Mouse (Mus musculus): Measurements from ENCODE around the gene Cd82. TPM values are rescaled to one million over a fixed set of nuclear protein-coding genes. Genes with fewer than 3 reads are reported as not detected.

Cd82 gene
- polyA plus RNA-seq, 1 experiment from 2014 or later, result 16.1 TPM

DNA sequence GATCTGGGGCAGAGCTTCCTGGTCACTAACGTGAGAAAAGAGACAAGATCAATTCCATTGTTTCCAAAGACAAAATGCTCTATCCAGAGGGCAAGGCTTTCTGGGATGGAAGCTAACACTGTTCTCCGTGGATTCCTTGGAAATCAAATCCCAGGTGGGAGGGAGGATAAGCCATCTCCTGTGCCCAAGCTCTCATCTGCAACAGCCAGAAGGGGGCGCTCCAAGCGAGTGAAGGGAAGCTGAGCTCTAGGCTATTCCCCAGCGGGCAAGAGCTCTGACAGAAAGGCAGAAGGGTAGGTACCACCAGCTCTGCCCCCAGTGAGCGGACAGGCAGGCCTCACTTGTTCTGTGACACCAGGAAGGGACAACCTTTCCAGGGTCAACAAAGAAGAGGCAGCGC is 41.6 kb downstream of the Cd82 start:
- 22% methylated on average over 7 of the region's 7 CpGs for WGBS
- Histone ChIP-seq H3K36me3 (no peaks in the 10 kb centered on the region), H3K4me3 (no peak overlapping the region), H3K4me2 (replicated peaks) (no peak overlapping the region), H3K27me3 (replicated peaks) (0 out of 2 replicates have a peak, but pooled peaks cover 4% of the 10 kb centered on the region), H3K9ac (no peak overlapping the region), H3K4me1 (peaks cover 7% of the 10 kb centered on the region; the same call in 1 of the 2 replicates), H3K27ac (no peak overlapping the region), H3K9me3 (no peaks in the 10 kb centered on the region)
- no peak for ATAC-seq (ENCODE audit: low FRiP score, low read depth)

- H3K4me1 ChIP-seq, result no peaks in the 10 kb centered on the region
- 88% methylated on average over 12 of the region's 12 CpGs for WGBS
- ATAC-seq (ENCODE audit: low FRiP score, low read depth), result no peak
- no peak overlapping the region for H3K4me2 ChIP-seq (replicated peaks)
- H3K27me3 ChIP-seq (replicated peaks), result peaks cover 8% of the 10 kb centered on the region; the same call in 1 of the 2 replicates
- no peak overlapping the region for H3K27ac ChIP-seq
- no peak overlapping the region for H3K9ac ChIP-seq
- H3K4me3 ChIP-seq, result no peak overlapping the region
- no peaks in the 10 kb centered on the region for H3K9me3 ChIP-seq
- H3K36me3 ChIP-seq, result no peaks in the 10 kb centered on the region
Observed at GRCm38 (mm10) chr2:93419971-93420370, 43.0 kb downstream of the Cd82 start.

- peaks cover 8% of the 10 kb centered on the region; the same call in 1 of the 2 replicates for H3K27me3 ChIP-seq (replicated peaks)
- H3K9me3 ChIP-seq, result no peaks in the 10 kb centered on the region
- 0 out of 2 replicates have a peak, but pooled peaks cover under 1% of the 10 kb centered on the region for H3K4me1 ChIP-seq
- ATAC-seq (ENCODE audit: low FRiP score, low read depth), result peak; percentile 32; the same call in 1 of the 2 replicates
- H3K27ac ChIP-seq, result no peak overlapping the region
- 9% methylated on average over 8 of the region's 8 CpGs for WGBS
- H3K4me2 ChIP-seq (replicated peaks), result no peak overlapping the region
- no peak overlapping the region for H3K9ac ChIP-seq
- no peak overlapping the region for H3K4me3 ChIP-seq
- H3K36me3 ChIP-seq, result no peaks in the 10 kb centered on the region
Observed at GRCm38 (mm10) chr2:93418396-93418795, 44.5 kb downstream of the Cd82 start.

- Histone ChIP-seq H3K4me1 (peaks cover 8% of the 10 kb centered on the region; the same call in 1 of the 2 replicates), H3K4me3 (no peak overlapping the region), H3K27ac (no peak overlapping the region), H3K9ac (no peak overlapping the region), H3K36me3 (no peaks in the 10 kb centered on the region), H3K27me3 (replicated peaks) (peaks cover 8% of the 10 kb centered on the region; the same call in 1 of the 2 replicates), H3K4me2 (replicated peaks) (no peak overlapping the region), H3K9me3 (no peaks in the 10 kb centered on the region)
- 85% methylated on average over 12 of the region's 12 CpGs for WGBS
- no peak for ATAC-seq (ENCODE audit: low FRiP score, low read depth)
Observed at GRCm38 (mm10) chr2:93416874-93417709, 45.8 kb downstream of the Cd82 start.

DNA sequence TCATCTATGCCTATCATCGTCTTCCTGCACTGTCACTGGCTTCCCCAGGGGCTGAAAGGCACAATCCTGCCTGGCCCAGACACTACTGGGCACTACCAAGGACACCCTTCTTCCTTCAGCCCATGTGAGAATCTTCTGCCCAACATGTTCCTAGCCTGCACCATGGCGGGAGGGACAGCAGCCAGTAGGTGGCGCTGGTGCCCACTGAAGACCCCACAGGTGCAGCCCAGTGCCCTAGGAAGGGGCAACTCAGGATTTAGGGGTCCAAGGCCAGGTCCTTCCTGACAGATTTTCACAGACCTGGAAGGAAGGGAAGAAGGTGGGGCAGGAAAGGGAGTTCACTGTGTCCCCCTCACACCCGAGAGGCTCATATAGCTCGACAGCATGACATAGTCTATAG is 47.7 kb downstream of the Cd82 start:
- Histone ChIP-seq H3K36me3 (no peaks in the 10 kb centered on the region), H3K27me3 (replicated peaks) (peaks cover 8% of the 10 kb centered on the region; the same call in 1 of the 2 replicates), H3K4me1 (peaks cover 14% of the 10 kb centered on the region; the same call in 1 of the 2 replicates), H3K27ac (no peak overlapping the region), H3K9ac (no peak overlapping the region), H3K4me3 (no peak overlapping the region), H3K9me3 (no peaks in the 10 kb centered on the region), H3K4me2 (replicated peaks) (no peak overlapping the region)
- 36% methylated on average over 5 of the region's 5 CpGs for WGBS
- no peak; the same call in 1 of the 2 replicates for ATAC-seq (ENCODE audit: low FRiP score, low read depth)

DNA sequence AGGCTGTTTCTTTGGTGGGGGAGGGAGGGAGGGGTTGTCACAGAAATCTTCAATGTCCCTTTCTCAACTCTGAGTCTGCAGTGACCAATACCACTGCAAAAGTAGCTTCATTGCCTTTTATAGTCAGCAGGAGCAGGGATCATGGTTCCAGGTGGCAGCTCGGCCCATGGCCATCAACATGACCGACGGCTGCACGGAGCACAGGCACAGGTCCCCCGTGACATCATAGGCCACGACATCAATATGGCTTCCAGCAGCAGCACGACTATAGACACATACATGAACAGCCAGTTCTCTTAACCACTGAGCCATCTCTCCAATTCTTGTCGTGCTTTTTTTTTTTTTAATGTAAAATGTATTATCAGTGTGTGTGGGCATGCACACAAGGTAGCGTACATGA is 48.8 kb downstream of the Cd82 start:
- WGBS, result 80% methylated on average over 9 of the region's 9 CpGs

DNA sequence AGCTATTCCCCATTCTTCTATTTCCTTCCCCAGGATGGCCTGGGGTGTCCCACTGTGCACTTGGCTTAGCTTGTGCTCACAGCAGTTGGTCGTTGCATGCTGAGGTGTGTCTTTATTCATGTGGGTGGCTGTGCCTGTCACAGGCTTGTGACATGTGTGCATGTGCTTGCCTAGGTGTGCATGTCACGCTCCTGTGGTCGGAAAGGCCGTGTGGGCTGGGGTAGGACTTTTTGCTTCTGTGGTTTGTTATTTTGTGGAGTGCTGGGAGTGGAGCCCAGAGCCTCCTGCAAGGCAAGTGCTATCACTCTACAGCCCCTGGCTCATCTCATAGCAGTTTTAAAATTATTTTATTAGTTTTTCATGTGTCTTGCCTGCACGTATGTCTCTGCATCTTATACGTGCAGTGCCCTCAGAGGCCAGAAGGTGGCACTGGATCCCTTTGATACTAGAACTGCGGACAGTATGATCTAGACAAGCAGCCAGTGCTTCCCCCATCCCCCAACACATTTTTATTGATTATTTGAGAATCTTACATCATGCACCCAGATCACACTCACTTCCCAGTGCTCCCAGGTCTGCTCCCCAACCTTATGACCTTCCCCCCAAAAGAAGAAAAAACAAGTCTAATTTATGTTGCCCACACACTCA is 49.4 kb downstream of the Cd82 start:
- H3K4me2 ChIP-seq (replicated peaks), result no peak overlapping the region
- WGBS, result 52% methylated on average over 7 of the region's 7 CpGs
- no peak overlapping the region for H3K4me3 ChIP-seq
- no peaks in the 10 kb centered on the region for H3K9me3 ChIP-seq
- H3K4me1 ChIP-seq, result peaks cover 14% of the 10 kb centered on the region; the same call in 1 of the 2 replicates
- no peak overlapping the region for H3K9ac ChIP-seq
- peaks cover 4% of the 10 kb centered on the region; the same call in 1 of the 2 replicates for H3K27me3 ChIP-seq (replicated peaks)
- no peak overlapping the region for H3K27ac ChIP-seq
- H3K36me3 ChIP-seq, result no peaks in the 10 kb centered on the region
- 0 out of 2 replicates have a peak, but pooled peaks have one; percentile 13 for ATAC-seq (ENCODE audit: low FRiP score, low read depth)

More for the DNA sequence above, 48.8 kb downstream of the Cd82 start:
- ATAC-seq (ENCODE audit: low FRiP score, low read depth), result no peak
- Histone ChIP-seq H3K9ac (no peak overlapping the region), H3K27me3 (replicated peaks) (peaks cover 4% of the 10 kb centered on the region; the same call in 1 of the 2 replicates), H3K4me3 (no peak overlapping the region), H3K36me3 (no peaks in the 10 kb centered on the region), H3K27ac (no peak overlapping the region), H3K9me3 (no peaks in the 10 kb centered on the region), H3K4me1 (peaks cover 14% of the 10 kb centered on the region; the same call in 1 of the 2 replicates), H3K4me2 (replicated peaks) (no peak overlapping the region)

DNA sequence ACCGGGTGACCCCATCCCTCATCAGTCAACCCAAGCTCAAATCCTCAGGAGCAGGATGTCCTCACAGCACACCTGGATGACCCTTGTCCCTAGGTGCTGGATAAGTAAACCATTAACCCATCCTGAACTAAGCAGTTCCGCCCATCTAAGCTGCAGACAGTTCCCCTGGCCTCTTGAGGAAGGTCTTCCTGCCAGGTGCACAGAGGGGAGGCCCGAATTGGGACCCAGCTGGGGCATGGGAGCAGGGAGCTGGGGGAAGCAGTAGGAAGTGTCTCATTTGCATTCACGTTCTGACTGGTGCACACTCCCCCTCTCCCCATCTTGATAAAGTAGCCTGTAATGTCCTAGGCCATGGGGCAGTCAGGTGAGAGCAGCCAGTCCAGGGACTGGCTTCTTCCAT is 50.8 kb downstream of the Cd82 start:
- Histone ChIP-seq H3K4me1 (peaks cover 19% of the 10 kb centered on the region), H3K4me3 (no peak overlapping the region), H3K9ac (0 out of 2 replicates have a peak overlapping the region, but pooled peaks have one; percentile 14), H3K4me2 (replicated peaks) (no peak overlapping the region), H3K27me3 (replicated peaks) (peaks cover 4% of the 10 kb centered on the region; the same call in 1 of the 2 replicates), H3K36me3 (no peaks in the 10 kb centered on the region), H3K27ac (no peak overlapping the region), H3K9me3 (no peaks in the 10 kb centered on the region)
- no peak for ATAC-seq (ENCODE audit: low FRiP score, low read depth)
- 61% methylated on average over 4 of the region's 4 CpGs for WGBS

DNA sequence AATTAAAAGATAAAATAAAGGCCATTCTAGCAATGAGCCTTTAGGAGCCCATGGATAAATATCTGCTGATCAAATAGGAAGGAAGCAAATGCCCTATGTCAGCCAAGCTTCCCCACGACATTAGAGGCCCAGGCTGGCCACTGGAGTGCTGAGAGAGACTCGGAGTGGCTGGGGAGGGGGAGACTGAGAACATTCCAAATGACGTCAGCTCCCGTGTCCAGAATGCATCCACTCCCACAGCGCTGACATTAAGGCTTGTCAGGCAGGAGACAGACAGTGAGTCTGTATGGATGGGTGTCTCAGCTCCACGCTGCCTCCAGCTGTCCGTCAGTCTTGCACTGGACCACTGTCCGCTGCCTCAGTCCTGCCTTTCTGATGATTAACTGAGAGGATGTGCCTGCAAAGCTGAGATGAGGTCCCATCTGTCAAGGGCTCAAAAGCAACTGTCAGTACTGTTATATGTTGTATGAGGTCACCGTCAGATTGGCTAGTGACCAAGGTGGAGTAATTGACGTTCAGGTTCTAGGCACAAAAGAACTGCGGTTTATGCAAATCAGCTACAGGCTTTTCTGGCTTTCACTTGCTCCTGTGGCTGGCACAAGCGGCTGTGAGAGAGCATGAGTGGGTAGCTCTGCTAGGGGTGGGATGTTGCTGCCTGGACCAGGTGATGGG is 51.9 kb downstream of the Cd82 start:
- Histone ChIP-seq H3K27ac (no peak overlapping the region), H3K27me3 (replicated peaks) (peaks cover 2% of the 10 kb centered on the region; the same call in 1 of the 2 replicates), H3K4me1 (peaks cover 19% of the 10 kb centered on the region), H3K9ac (no peak overlapping the region), H3K4me3 (no peak overlapping the region), H3K4me2 (replicated peaks) (no peak overlapping the region), H3K9me3 (no peaks in the 10 kb centered on the region), H3K36me3 (no peaks in the 10 kb centered on the region)
- 42% methylated on average over 12 of the region's 12 CpGs for WGBS
- ATAC-seq (ENCODE audit: low FRiP score, low read depth), result no peak

DNA sequence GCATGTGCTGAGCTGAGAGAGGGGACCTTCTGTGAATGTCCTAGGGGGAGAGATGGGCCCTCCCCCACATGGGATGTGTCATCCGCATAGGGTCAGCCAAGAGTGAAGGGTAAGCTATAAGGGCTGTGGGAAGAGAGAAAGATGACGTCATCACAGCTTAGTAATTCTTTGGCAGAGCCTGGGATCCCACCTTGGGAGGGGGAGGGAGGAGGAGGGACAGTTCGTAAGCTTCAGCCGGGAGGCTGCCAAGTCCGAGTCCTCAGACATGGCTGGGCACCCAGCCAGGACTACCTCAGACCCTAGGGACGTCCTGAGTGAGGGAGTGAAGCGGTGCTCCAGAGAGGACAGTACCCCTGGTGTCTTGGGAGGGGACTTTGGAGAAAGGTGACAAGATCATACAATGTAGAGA is 57.9 kb downstream of the Cd82 start:
- no peaks in the 10 kb centered on the region for H3K36me3 ChIP-seq
- no peak overlapping the region for H3K4me2 ChIP-seq (replicated peaks)
- H3K9me3 ChIP-seq, result no peaks in the 10 kb centered on the region
- no peak overlapping the region for H3K9ac ChIP-seq
- WGBS, result 56% methylated on average over 7 of the region's 7 CpGs
- peak; percentile 58 for ATAC-seq (ENCODE audit: low FRiP score, low read depth)
- no peak overlapping the region for H3K27ac ChIP-seq
- peaks cover 12% of the 10 kb centered on the region for H3K4me1 ChIP-seq
- no peak overlapping the region for H3K4me3 ChIP-seq
- no peaks in the 10 kb centered on the region; the same call in 1 of the 2 replicates for H3K27me3 ChIP-seq (replicated peaks)

DNA sequence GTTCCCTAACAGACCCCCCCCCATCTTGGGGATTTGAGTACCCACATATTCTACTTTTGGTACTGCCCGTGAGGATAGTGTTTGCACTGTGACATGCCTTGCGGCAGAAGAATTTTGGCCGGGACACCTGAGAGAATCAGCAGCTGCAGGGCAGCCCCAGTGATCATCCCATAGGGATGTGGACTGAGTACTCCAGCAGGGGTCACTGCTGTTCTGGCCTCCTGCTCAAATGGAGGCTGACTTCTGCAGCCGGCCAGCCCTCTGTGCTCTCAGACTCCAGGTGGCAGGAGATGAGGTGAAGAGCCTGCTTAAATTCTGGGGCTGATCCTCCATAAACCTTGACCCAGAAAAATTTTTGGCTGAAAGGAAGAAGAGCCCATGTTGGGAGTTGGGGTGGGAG is 58.8 kb downstream of the Cd82 start:
- H3K27me3 ChIP-seq (replicated peaks), result no peaks in the 10 kb centered on the region
- H3K4me3 ChIP-seq, result no peak overlapping the region
- H3K27ac ChIP-seq, result no peak overlapping the region
- no peaks in the 10 kb centered on the region for H3K36me3 ChIP-seq
- H3K9ac ChIP-seq, result no peak overlapping the region
- H3K4me1 ChIP-seq, result peaks cover 12% of the 10 kb centered on the region
- WGBS, result 39% methylated on average over 4 of the region's 4 CpGs
- H3K4me2 ChIP-seq (replicated peaks), result no peak overlapping the region
- no peaks in the 10 kb centered on the region for H3K9me3 ChIP-seq
- no peak for ATAC-seq (ENCODE audit: low FRiP score, low read depth)

GRCm38 (mm10) chr2:93403267-93403666 is 59.7 kb downstream of the Cd82 start:
- peaks cover 12% of the 10 kb centered on the region for H3K4me1 ChIP-seq
- no peak overlapping the region for H3K4me2 ChIP-seq (replicated peaks)
- no peaks in the 10 kb centered on the region for H3K36me3 ChIP-seq
- WGBS, result 87% methylated on average over 6 of the region's 6 CpGs
- H3K27ac ChIP-seq, result no peak overlapping the region
- ATAC-seq (ENCODE audit: low FRiP score, low read depth), result no peak
- no peak overlapping the region for H3K4me3 ChIP-seq
- H3K27me3 ChIP-seq (replicated peaks), result no peaks in the 10 kb centered on the region
- no peak overlapping the region for H3K9ac ChIP-seq
- H3K9me3 ChIP-seq, result no peaks in the 10 kb centered on the region
